Mouse (Mus musculus) megakaryocyte-erythroid progenitor cell, adult 5-6 weeks (primary cell): ENCODE data around the gene Map3k10. TPM values are rescaled to one million over a fixed set of nuclear protein-coding genes. Genes with fewer than 3 reads are reported as not detected.
A peak's percentile ranks its signal among the peaks of the same experiment; 100 is the strongest.
"Not testable (repeated sequence)": the region's sequence is repeated elsewhere in the genome, so short reads cannot be mapped to it uniquely, and the experiment has no call there.

Source experiments
- ATAC-seq: replicated peaks from 2 replicates; pipeline ENCODE4 v1.8.0; 2016; ENCODE audit warnings: mild to moderate bottlenecking, inconsistent platforms; ENCODE audit not compliant: severe bottlenecking, poor library complexity, low FRiP score, low TSS enrichment
- total RNA-seq, 2 experiments: library from RNA; stranded (forward) in 1 of 2; stranded (reverse) in 1 of 2; fragments of 200-1000, 215-1000 nt in 1 of 2; fragments of >200 nt in 1 of 2; fragmentation: Nextera tagmentation in 1 of 2; gene quantifications; 2 replicates each; pipeline ENCODE4 v1.2.3; 2014 to 2017

Gene Map3k10
- total RNA-seq, 2 experiments from 2014 or later: 4.5 to 13.5 TPM

DNA sequence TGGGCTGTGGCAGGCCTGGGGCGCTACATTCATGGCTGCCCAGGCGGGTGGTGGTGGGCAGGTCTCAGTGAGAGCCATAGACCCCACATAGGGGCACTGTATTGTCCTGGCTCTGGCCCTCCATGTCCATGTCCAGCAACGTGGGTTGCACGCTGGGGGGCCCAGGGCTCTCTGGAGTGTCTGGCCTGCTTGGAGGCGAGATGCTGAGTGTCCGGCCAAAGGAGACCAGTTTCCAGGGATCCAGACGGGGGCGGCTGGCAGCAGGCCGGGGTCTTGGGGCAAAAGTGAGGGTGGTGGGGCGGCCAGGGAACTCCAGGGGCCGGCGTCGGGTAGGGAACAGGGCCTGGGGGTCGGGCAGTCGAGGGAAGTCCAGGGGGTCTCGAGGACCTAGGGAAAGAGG lies 17.8 kb downstream of the Map3k10 start:
- no peak for ATAC-seq

GRCm38 (mm10) chr7:27655545-27655944 lies 18.9 kb downstream of the Map3k10 start:
- no peak for ATAC-seq

GRCm38 (mm10) chr7:27654607-27655276 lies 19.7 kb downstream of the Map3k10 start:
- no peak for ATAC-seq

- ATAC-seq: peak; percentile 29; the same call in 1 of the 2 replicates
Measured at GRCm38 (mm10) chr7:27653681-27654437, 20.5 kb downstream of the Map3k10 start, which contains the start of gene Ttc9b. Ttc9b (plus strand) TSS chr7:27653915.

DNA sequence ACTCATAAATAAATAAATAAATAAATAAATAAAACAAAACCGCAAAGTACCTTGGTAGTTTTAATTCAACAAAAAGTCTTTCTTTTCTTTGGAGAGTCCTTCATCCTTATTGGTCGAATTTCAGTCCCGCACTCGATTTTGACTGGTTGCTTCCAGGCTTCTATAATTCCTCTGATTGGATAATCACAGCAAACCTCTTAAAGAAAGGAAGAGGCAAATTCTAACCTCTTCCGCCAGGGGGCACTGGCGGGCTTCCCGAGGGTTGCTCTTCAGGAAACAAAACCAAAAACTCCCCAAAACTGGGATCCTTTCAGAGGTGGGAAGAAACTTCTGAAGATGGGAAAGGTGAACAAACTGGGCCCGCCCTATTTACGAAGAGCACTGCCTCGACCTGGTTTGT lies 23.4 kb downstream of the Map3k10 start:
- peak; percentile 62 for ATAC-seq

DNA sequence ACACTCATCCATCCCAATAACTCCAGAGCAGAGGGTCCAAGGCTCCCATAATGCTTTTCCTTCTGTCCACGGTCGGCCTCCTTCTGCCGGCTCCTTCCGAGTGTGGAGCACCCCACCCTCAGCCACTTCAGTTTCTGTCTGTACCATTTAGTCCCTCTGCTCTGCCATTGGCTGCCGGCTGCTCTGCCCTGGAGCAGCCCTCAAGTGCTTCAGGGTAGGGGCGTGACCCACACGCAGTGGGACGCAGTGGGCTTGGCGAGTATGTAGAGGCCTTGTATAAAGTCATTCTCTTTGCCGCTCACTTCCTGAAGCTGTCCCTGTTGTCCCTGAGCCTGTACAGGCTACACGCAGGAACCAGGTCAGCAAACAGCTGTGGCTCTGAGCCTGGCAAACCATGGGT lies 24.7 kb downstream of the Map3k10 start:
- no peak for ATAC-seq

- ATAC-seq: no peak
Measured at GRCm38 (mm10) chr7:27647281-27648002, 27.0 kb downstream of the Map3k10 start.

GRCm38 (mm10) chr7:27646516-27646915 lies 27.9 kb downstream of the Map3k10 start:
- no peak for ATAC-seq

DNA sequence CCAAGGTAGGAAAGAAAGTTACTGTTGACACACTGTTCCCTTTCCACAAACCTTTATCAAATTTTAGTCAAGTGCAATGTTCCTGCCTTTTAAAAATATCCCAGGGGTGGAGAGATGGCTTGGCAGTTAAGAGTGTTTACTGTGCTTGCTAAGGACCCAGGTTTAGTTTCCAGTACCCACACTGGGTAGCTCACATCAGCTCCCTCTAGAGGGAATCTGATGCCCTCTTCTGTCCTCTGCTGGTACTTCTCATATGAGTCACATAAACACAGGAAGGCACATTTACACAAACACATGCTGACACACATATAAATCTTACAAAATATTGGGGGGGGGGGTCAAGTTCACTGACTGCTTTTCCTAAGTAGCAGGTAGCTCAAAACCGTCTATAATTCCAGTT lies 29.9 kb downstream of the Map3k10 start:
- 0 out of 2 replicates have a peak, but pooled peaks have one; percentile 65 for ATAC-seq

DNA sequence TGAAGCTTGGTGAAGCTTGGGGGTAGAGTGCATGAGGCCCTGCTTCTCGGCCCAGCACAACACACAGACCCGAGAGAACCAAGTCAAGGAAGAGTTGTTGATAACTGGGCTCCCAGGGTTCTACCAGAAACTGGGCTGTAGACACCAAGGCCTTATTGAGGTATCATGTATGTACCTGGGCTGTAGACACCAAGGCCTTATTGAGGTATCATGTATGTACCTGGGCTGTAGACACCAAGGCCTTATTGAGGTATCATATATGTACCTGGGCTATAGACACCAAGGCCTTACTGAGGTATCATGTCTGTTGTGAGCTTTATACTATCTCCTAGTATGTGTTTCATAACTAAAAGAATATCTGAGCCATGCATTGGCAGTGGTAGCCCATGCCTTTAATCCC lies 39.3 kb downstream of the Map3k10 start:
- ATAC-seq: peak; percentile 36; the same call in 1 of the 2 replicates

DNA sequence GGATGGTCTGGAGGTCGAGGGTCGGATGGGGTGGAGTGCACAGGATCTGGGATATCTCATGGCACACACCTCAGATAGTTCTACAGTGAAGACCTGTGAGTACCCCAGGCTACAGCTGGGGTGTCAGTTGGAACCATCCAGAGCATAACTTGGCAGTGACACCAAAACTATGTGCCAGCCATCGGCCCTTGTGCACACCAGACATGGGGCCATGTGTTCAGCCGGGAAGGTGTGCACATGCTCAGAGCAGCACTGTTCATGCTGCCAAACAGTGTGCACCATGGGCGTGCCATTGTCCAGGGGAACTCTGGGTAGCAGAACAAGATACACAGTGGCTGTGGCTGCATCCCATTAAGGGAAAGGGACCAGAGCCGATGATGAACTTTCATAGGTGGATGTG lies 39.7 kb downstream of the Map3k10 start:
- no peak for ATAC-seq

- no peak for ATAC-seq
Measured at GRCm38 (mm10) chr7:27633166-27633565, 41.2 kb downstream of the Map3k10 start.

GRCm38 (mm10) chr7:27631439-27631838 lies 43.0 kb downstream of the Map3k10 start:
- no peak for ATAC-seq

DNA sequence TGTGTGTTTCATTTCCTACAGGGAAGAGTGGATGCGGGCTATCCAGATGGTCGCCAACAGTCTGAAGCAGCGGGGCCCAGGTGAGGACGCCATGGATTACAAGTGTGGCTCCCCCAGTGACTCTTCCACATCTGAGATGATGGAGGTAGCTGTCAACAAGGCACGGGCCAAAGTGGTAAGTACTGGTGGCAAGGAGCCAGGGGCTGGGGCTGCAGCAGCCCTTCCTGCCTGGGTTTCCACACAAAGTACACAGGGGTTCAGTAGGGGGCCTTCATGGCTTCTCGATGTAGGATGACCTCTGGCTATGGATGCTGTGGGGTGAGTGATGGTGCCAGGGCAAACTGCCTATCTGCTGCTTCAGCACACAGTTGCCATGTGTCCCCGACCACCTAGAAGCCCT lies 45.6 kb downstream of the Map3k10 start:
- ATAC-seq: not testable (repeated sequence)

DNA sequence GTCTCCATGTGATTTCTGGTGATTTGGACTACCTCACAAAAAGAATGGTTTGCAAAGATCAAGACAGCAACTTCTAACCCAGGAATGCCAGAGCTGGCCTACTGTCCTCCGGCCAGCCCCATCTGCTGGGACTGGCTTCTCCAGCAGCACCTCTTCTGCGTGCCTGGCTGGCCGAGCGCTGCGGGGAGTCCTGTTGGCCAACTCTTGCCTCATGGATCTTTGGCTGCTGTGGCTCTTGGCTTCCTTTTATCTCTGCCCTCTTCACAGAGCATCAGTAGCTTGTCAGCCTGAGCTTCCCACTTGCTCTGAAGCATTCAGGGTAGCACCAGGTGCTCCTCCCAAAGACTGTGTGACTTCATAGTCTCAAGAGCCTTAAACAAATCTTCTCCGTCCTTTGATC lies 46.2 kb downstream of the Map3k10 start:
- ATAC-seq: no peak

- no peak for ATAC-seq
Measured at GRCm38 (mm10) chr7:27627707-27628106, 46.7 kb downstream of the Map3k10 start.

DNA sequence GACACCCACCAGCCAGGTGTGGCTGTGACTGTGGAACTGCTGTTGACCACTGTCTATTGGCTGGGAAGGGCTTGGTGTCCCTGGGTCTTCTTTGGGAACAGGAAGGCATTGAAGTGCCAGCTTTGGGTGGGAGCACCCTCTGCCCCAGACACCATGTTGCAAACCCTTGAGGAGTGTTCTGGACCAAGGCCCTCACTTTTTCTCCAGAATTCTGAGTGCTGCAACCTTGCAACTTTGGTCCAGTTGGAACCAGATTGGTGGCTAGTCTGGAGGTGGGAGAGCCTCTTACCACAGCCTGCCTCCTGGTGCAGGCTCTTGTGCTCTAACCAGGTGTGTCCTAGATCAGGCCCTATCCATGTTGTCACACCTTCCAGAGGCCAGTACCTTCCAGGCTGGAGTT lies 49.4 kb downstream of the Map3k10 start:
- no peak for ATAC-seq

GRCm38 (mm10) chr7:27622234-27622633 lies 52.2 kb downstream of the Map3k10 start:
- ATAC-seq: no peak

GRCm38 (mm10) chr7:27621028-27621427 lies 53.4 kb downstream of the Map3k10 start:
- no peak for ATAC-seq

GRCm38 (mm10) chr7:27613751-27614499 lies 60.5 kb downstream of the Map3k10 start:
- ATAC-seq: no peak
